Mouse (Mus musculus) heart, postnatal 25 days (tissue): ENCODE measurements at regions not wholly inside any gene's neighbourhood (a gene's known extent, or its start where the extent isn't known, plus 50 kb on each side); places are given as distances from the start of the nearest gene placed in this dataset.

ENCODE experiments used
- DNase-seq: peaks from one replicate; pipeline ENCODE4 v3.0.0; 2022; ENCODE audit warnings: low spot score
- intact Hi-C: fragments of 180-260 bp; cut with DNase I; formaldehyde crosslinking; loops from one replicate; pipeline ENCODE4 v1.15.1; 2025

GRCm38 (mm10) chr10:117558292-117558800, 71.0 kb upstream of the Cpm start:
- intact Hi-C loops = no loop called here
- no peak for DNase-seq

- no peak for DNase-seq
- intact Hi-C loops = no loop called here
Measured at GRCm38 (mm10) chr10:117557666-117558065, 71.6 kb upstream of the Cpm start.

- no peak for DNase-seq
- intact Hi-C loops = no loop called here
Measured at GRCm38 (mm10) chr10:117556851-117557542, 72.3 kb upstream of the Cpm start.

- intact Hi-C loops = no loop called here
Measured at GRCm38 (mm10) chr10:117556027-117556789, 73.1 kb upstream of the Cpm start.

GRCm38 (mm10) chr10:117555542-117555941, 73.8 kb upstream of the Cpm start:
- DNase-seq = no peak
- intact Hi-C loops = no loop called here

More at GRCm38 (mm10) chr10:117556027-117556789, 73.1 kb upstream of the Cpm start:
- no peak for DNase-seq

GRCm38 (mm10) chr10:117555044-117555443, 74.3 kb upstream of the Cpm start:
- intact Hi-C loops = no loop called here
- no peak for DNase-seq

GRCm38 (mm10) chr10:117554533-117554932, 74.8 kb upstream of the Cpm start:
- intact Hi-C loops = no loop called here
- DNase-seq = no peak

GRCm38 (mm10) chr10:117553211-117554186, 75.8 kb upstream of the Cpm start:
- DNase-seq = no peak
- intact Hi-C loops = no loop called here

- DNase-seq = no peak
- intact Hi-C loops = no loop called here
Measured at GRCm38 (mm10) chr10:117552049-117552652, 77.1 kb upstream of the Cpm start.

- DNase-seq = no peak
- intact Hi-C loops = no loop called here
Measured at GRCm38 (mm10) chr10:117551234-117552048, 77.9 kb upstream of the Cpm start.

- DNase-seq = no peak
- intact Hi-C loops = no loop called here
Measured at GRCm38 (mm10) chr10:117549854-117550605, 79.3 kb upstream of the Cpm start.

- intact Hi-C loops = no loop called here
- DNase-seq = no peak
Measured at GRCm38 (mm10) chr10:117549506-117549830, 79.8 kb upstream of the Cpm start.

GRCm38 (mm10) chr10:117548775-117549505, 80.4 kb upstream of the Cpm start:
- no peak for DNase-seq
- intact Hi-C loops = no loop called here

- DNase-seq = no peak
- intact Hi-C loops = no loop called here
Measured at GRCm38 (mm10) chr10:117548262-117548661, 81.0 kb upstream of the Cpm start.

GRCm38 (mm10) chr10:117547275-117547674, 82.0 kb upstream of the Cpm start:
- DNase-seq = no peak

GRCm38 (mm10) chr10:117545842-117546631, 83.3 kb upstream of the Cpm start:
- DNase-seq = no peak
- intact Hi-C loops = no loop called here

More at GRCm38 (mm10) chr10:117547275-117547674, 82.0 kb upstream of the Cpm start:
- intact Hi-C loops = no loop called here
